Mouse (Mus musculus): Measurements from ENCODE around the gene Slc6a12. TPM values are rescaled to one million over a fixed set of nuclear protein-coding genes. Genes with fewer than 3 reads are reported as not detected.

Gene Slc6a12
- 1 to 10 TPM in 1 of 2 experiments, under 1 TPM in 1; 0.31 to 4.8 TPM for total RNA-seq (2021)
- long read RNA-seq, experiment 1, partial matches to known transcripts = 0 of 5 reads
- long read RNA-seq, experiment 1, other reads (novel, unspliced or antisense) = 2 of 5 reads
- long read RNA-seq, experiment 2, partial matches to known transcripts = 0 of 1 reads
- long read RNA-seq, experiment 2, other reads (novel, unspliced or antisense) = 1 of 1 reads

- DNase-seq (ENCODE audit: low spot score in 2 of 2) = no peak
These were observed at the start of gene Slc6a12 for GRCm38 (mm10) chr6:121343026-121343770. Gene Slc6a12 (plus strand): TSS chr6:121343076.

- DNase-seq (ENCODE audit: low spot score in 2 of 2) = no peak
These were observed 43.6 kb upstream of the Slc6a12 start for GRCm38 (mm10) chr6:121299317-121299716.

GRCm38 (mm10) chr6:121299954-121300353, 42.9 kb upstream of the Slc6a12 start, which contains the start of gene Slc6a13:
Gene Slc6a13 (plus strand): TSS chr6:121300227.
- DNase-seq (ENCODE audit: low spot score in 2 of 2) = peak; percentile 12 to 13

- DNase-seq (ENCODE audit: low spot score in 2 of 2) = no peak
These were observed 42.4 kb upstream of the Slc6a12 start for GRCm38 (mm10) chr6:121300504-121300903.

GRCm38 (mm10) chr6:121303466-121304220, 39.2 kb upstream of the Slc6a12 start:
- no peak for DNase-seq (ENCODE audit: low spot score in 2 of 2)

- DNase-seq (ENCODE audit: low spot score in 2 of 2) = no peak
These were observed 38.2 kb upstream of the Slc6a12 start for GRCm38 (mm10) chr6:121304630-121305029.

GRCm38 (mm10) chr6:121305571-121305970, 37.3 kb upstream of the Slc6a12 start:
- no peak for DNase-seq (ENCODE audit: low spot score in 2 of 2)

GRCm38 (mm10) chr6:121310984-121311383, 31.9 kb upstream of the Slc6a12 start:
- no peak for DNase-seq (ENCODE audit: low spot score in 2 of 2)

GRCm38 (mm10) chr6:121319099-121319498, 23.8 kb upstream of the Slc6a12 start:
- no peak for DNase-seq (ENCODE audit: low spot score in 2 of 2)

- DNase-seq (ENCODE audit: low spot score in 2 of 2) = no peak
These were observed 20.3 kb upstream of the Slc6a12 start for GRCm38 (mm10) chr6:121322381-121323110.

- DNase-seq (ENCODE audit: low spot score in 2 of 2) = no peak
These were observed 17.6 kb upstream of the Slc6a12 start for GRCm38 (mm10) chr6:121325298-121325697.

- DNase-seq (ENCODE audit: low spot score in 2 of 2) = no peak
These were observed 17.1 kb upstream of the Slc6a12 start for GRCm38 (mm10) chr6:121325740-121326139.

GRCm38 (mm10) chr6:121326486-121327069, 16.3 kb upstream of the Slc6a12 start:
- no peak for DNase-seq (ENCODE audit: low spot score in 2 of 2)

- no peak for DNase-seq (ENCODE audit: low spot score in 2 of 2)
These were observed 14.4 kb upstream of the Slc6a12 start for GRCm38 (mm10) chr6:121328417-121328884.

- no peak for DNase-seq (ENCODE audit: low spot score in 2 of 2)
These were observed 12.9 kb upstream of the Slc6a12 start for GRCm38 (mm10) chr6:121329848-121330508.

GRCm38 (mm10) chr6:121335841-121336240, 7.0 kb upstream of the Slc6a12 start:
- no peak for DNase-seq (ENCODE audit: low spot score in 2 of 2)

GRCm38 (mm10) chr6:121336558-121336957, 6.3 kb upstream of the Slc6a12 start:
- DNase-seq (ENCODE audit: low spot score in 2 of 2) = no peak

GRCm38 (mm10) chr6:121337229-121337628, 5.6 kb upstream of the Slc6a12 start:
- DNase-seq (ENCODE audit: low spot score in 2 of 2) = no peak

- DNase-seq (ENCODE audit: low spot score in 2 of 2) = peak; percentile 38 to 68
These were observed 4.9 kb upstream of the Slc6a12 start for GRCm38 (mm10) chr6:121337770-121338518.
